Mouse (Mus musculus): ENCODE results near the gene Ttc19.

GRCm38 (mm10) chr11:62314984-62315383, 33.7 kb downstream of the Ttc19 start:
- no peak for TF ChIP-seq CTCF (IDR thresholded peaks at IDR 0.05; ENCODE audit: low read depth, low read length)
- no peak for TF ChIP-seq POLR2A (IDR thresholded peaks at IDR 0.05; ENCODE audit: borderline replicate concordance, low read depth, low read length)
